Mouse (Mus musculus) lung, postnatal 0 days (tissue): ENCODE results near the gene Mitd1.

Experiments
- CTCF ChIP-seq: IDR thresholded peaks from 2 replicates; pipeline ENCODE4 v1.5.1; 2016; ENCODE audit warnings: antibody characterized with exemption, mild to moderate bottlenecking
- EP300 ChIP-seq: IDR thresholded peaks from 2 replicates; pipeline ENCODE4 v1.6.1; 2016; ENCODE audit warnings: antibody characterized with exemption, mild to moderate bottlenecking, control low read depth

- TF ChIP-seq CTCF (no peak), EP300 (no peak)
Measured at GRCm38 (mm10) chr1:37899816-37900215, 9.6 kb upstream of the Mitd1 start.
